Mouse (Mus musculus): ENCODE data around the gene Slamf7. TPM values are rescaled to one million over a fixed set of nuclear protein-coding genes. Genes with fewer than 3 reads are reported as not detected.

Slamf7 gene
- polyA plus RNA-seq, 1 experiment: 1.5 TPM

GRCm38 (mm10) chr1:171660423-171660822 lies 7.6 kb upstream of the Slamf7 start:
- H3K4me3 ChIP-seq (ENCODE audit: insufficient read depth, low read depth, low read length): no peak overlapping the region
- TF ChIP-seq POLR2A (IDR thresholded peaks at IDR 0.05; ENCODE audit: low read depth, low read length) (no peak), CTCF (conservative IDR thresholded peaks at IDR 0.05; ENCODE audit: insufficient read depth, insufficient read length, low read depth, low read length) (no peak)
- H3K4me1 ChIP-seq (ENCODE audit: control insufficient read depth, insufficient read depth, low read length): no peaks in the 10 kb centered on the region
- no peaks in the 10 kb centered on the region for H3K27me3 ChIP-seq (replicated peaks; ENCODE audit: control insufficient read depth, insufficient read depth, low read length)
- no peak for DNase-seq
- no peak overlapping the region for H3K27ac ChIP-seq (ENCODE audit: insufficient read depth, low read depth, low read length)
- 88% methylated on average over 1 of the region's 1 CpGs for WGBS
- no peaks in the 10 kb centered on the region for H3K36me3 ChIP-seq (ENCODE audit: control insufficient read depth, insufficient read depth, low read length)

GRCm38 (mm10) chr1:171658561-171658991 lies 5.7 kb upstream of the Slamf7 start:
- DNase-seq: no peak
- Histone ChIP-seq H3K4me3 (ENCODE audit: insufficient read depth, low read depth, low read length) (no peak overlapping the region), H3K27ac (ENCODE audit: insufficient read depth, low read depth, low read length) (no peak overlapping the region), H3K36me3 (ENCODE audit: control insufficient read depth, insufficient read depth, low read length) (no peaks in the 10 kb centered on the region), H3K27me3 (replicated peaks; ENCODE audit: control insufficient read depth, insufficient read depth, low read length) (no peaks in the 10 kb centered on the region), H3K4me1 (ENCODE audit: control insufficient read depth, insufficient read depth, low read length) (no peaks in the 10 kb centered on the region)
- 62% methylated on average over 5 of the region's 5 CpGs for WGBS
- TF ChIP-seq POLR2A (IDR thresholded peaks at IDR 0.05; ENCODE audit: low read depth, low read length) (no peak), CTCF (conservative IDR thresholded peaks at IDR 0.05; ENCODE audit: insufficient read depth, insufficient read length, low read depth, low read length) (0 out of 2 replicates have a peak, but pooled peaks have one; percentile 8)

DNA sequence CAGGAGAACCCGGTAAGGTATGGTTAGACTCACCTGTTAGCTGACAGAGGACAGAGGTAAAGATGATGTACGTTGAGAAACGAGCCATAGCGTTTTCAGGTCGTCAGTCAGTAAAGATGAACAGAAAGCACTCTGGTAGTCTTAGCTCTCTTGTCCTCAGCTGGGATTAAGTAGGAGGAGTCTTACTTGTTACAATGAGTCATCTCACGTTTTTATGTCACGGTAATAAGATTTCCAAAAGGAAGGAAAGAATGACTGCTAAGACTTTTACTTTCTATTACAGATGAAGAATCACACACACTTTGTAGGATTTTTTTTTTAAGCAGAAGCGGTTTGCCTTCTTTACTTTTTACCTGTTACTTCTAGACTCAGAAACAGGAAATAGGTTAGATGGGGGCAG lies 4.0 kb downstream of the Slamf7 start:
- Histone ChIP-seq H3K27me3 (replicated peaks; ENCODE audit: control insufficient read depth, insufficient read depth, low read length) (no peaks in the 10 kb centered on the region), H3K4me3 (ENCODE audit: insufficient read depth, low read depth, low read length) (no peak overlapping the region), H3K36me3 (ENCODE audit: control insufficient read depth, insufficient read depth, low read length) (no peaks in the 10 kb centered on the region), H3K4me1 (ENCODE audit: control insufficient read depth, insufficient read depth, low read length) (no peaks in the 10 kb centered on the region), H3K27ac (ENCODE audit: insufficient read depth, low read depth, low read length) (no peak overlapping the region)
- 71% methylated on average over 8 of the region's 8 CpGs for WGBS
- TF ChIP-seq CTCF (conservative IDR thresholded peaks at IDR 0.05; ENCODE audit: insufficient read depth, insufficient read length, low read depth, low read length) (no peak), POLR2A (IDR thresholded peaks at IDR 0.05; ENCODE audit: low read depth, low read length) (no peak)
- DNase-seq: no peak

DNA sequence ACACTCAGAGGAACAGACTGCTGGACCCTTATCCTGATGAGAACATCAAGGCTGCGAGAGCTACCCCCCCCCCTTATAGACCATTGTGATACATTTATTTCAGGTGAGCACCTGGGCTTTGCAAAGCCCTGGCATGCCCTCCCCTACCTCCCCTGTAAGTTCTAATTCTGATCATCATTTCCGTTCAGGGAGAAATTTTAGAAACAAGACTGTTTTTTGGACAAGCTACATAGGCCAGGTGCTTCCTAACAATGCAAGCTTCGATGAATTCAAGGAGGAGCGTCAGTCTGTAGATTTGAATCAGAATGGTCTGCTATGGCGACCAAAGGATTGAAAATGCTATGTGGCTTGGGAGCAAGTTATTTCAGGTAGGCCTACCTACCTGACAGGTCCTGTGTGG lies 5.1 kb downstream of the Slamf7 start:
- TF ChIP-seq POLR2A (IDR thresholded peaks at IDR 0.05; ENCODE audit: low read depth, low read length): no peak
- no peak for TF ChIP-seq CTCF (conservative IDR thresholded peaks at IDR 0.05; ENCODE audit: insufficient read depth, insufficient read length, low read depth, low read length)
- H3K4me1 ChIP-seq (ENCODE audit: control insufficient read depth, insufficient read depth, low read length): no peaks in the 10 kb centered on the region
- WGBS: 85% methylated on average over 5 of the region's 5 CpGs
- no peak for DNase-seq
- no peaks in the 10 kb centered on the region for H3K36me3 ChIP-seq (ENCODE audit: control insufficient read depth, insufficient read depth, low read length)
- no peak overlapping the region for H3K27ac ChIP-seq (ENCODE audit: insufficient read depth, low read depth, low read length)
- H3K4me3 ChIP-seq (ENCODE audit: insufficient read depth, low read depth, low read length): no peak overlapping the region
- no peaks in the 10 kb centered on the region for H3K27me3 ChIP-seq (replicated peaks; ENCODE audit: control insufficient read depth, insufficient read depth, low read length)

DNA sequence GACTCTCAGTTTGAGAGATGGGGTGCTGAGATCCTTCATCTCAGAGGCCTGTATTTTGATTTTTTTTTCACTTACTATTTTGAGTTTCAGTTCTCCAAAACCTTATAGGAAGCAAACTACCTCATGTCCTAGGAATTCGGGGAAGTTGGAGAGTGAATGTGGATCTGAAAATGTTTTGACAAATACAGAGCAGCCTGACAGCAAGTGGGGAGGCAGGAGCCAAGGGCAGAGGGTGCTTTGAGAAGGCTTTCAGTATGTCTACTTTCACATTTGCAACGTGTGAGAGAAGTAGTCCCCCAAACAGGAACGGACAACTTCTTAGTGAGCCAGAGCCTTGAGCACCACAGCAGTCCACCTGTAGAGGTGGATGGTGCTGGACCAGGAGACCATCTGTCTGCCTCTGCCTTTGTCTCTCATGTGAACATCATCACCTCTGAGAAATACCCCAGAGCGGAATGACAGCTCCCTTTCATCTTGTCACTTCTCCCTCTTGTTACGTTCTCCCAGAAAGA lies 6.3 kb downstream of the Slamf7 start:
- TF ChIP-seq POLR2A (IDR thresholded peaks at IDR 0.05; ENCODE audit: low read depth, low read length) (no peak), CTCF (conservative IDR thresholded peaks at IDR 0.05; ENCODE audit: insufficient read depth, insufficient read length, low read depth, low read length) (no peak)
- Histone ChIP-seq H3K27ac (ENCODE audit: insufficient read depth, low read depth, low read length) (no peak overlapping the region), H3K36me3 (ENCODE audit: control insufficient read depth, insufficient read depth, low read length) (no peaks in the 10 kb centered on the region), H3K27me3 (replicated peaks; ENCODE audit: control insufficient read depth, insufficient read depth, low read length) (no peaks in the 10 kb centered on the region), H3K4me3 (ENCODE audit: insufficient read depth, low read depth, low read length) (no peak overlapping the region), H3K4me1 (ENCODE audit: control insufficient read depth, insufficient read depth, low read length) (no peaks in the 10 kb centered on the region)
- DNase-seq: peak; percentile 7
- WGBS: 53% methylated on average over 5 of the region's 5 CpGs

- H3K4me1 ChIP-seq (ENCODE audit: control insufficient read depth, insufficient read depth, low read length): no peaks in the 10 kb centered on the region
- no peaks in the 10 kb centered on the region for H3K27me3 ChIP-seq (replicated peaks; ENCODE audit: control insufficient read depth, insufficient read depth, low read length)
- no peaks in the 10 kb centered on the region for H3K36me3 ChIP-seq (ENCODE audit: control insufficient read depth, insufficient read depth, low read length)
- H3K27ac ChIP-seq (ENCODE audit: insufficient read depth, low read depth, low read length): no peak overlapping the region
- TF ChIP-seq CTCF (conservative IDR thresholded peaks at IDR 0.05; ENCODE audit: insufficient read depth, insufficient read length, low read depth, low read length) (no peak), POLR2A (IDR thresholded peaks at IDR 0.05; ENCODE audit: low read depth, low read length) (no peak)
- 68% methylated on average over 7 of the region's 7 CpGs for WGBS
- no peak overlapping the region for H3K4me3 ChIP-seq (ENCODE audit: insufficient read depth, low read depth, low read length)
- no peak for DNase-seq
Measured at GRCm38 (mm10) chr1:171643612-171644011, 9.2 kb downstream of the Slamf7 start.

- WGBS: 92% methylated on average over 6 of the region's 6 CpGs
Measured at GRCm38 (mm10) chr1:171640796-171641195, 12.0 kb downstream of the Slamf7 start.

More at GRCm38 (mm10) chr1:171640796-171641195, 12.0 kb downstream of the Slamf7 start:
- no peaks in the 10 kb centered on the region for H3K27me3 ChIP-seq (replicated peaks; ENCODE audit: control insufficient read depth, insufficient read depth, low read length)
- H3K27ac ChIP-seq (ENCODE audit: insufficient read depth, low read depth, low read length): no peak overlapping the region
- DNase-seq: no peak
- H3K4me3 ChIP-seq (ENCODE audit: insufficient read depth, low read depth, low read length): no peak overlapping the region
- no peaks in the 10 kb centered on the region for H3K4me1 ChIP-seq (ENCODE audit: control insufficient read depth, insufficient read depth, low read length)
- TF ChIP-seq CTCF (conservative IDR thresholded peaks at IDR 0.05; ENCODE audit: insufficient read depth, insufficient read length, low read depth, low read length): no peak
- TF ChIP-seq POLR2A (IDR thresholded peaks at IDR 0.05; ENCODE audit: low read depth, low read length): no peak
- no peaks in the 10 kb centered on the region for H3K36me3 ChIP-seq (ENCODE audit: control insufficient read depth, insufficient read depth, low read length)

Measured in kidney, adult 2 months (tissue).